Mouse (Mus musculus): ENCODE results near the gene Exosc7. TPM values are rescaled to one million over a fixed set of nuclear protein-coding genes. Genes with fewer than 3 reads are reported as not detected.
A peak's percentile ranks its signal among the peaks of the same experiment; 100 is the strongest.

Gene Exosc7
- 133 and 137 TPM in 2 replicates for polyA plus RNA-seq (2015; fragmentation: Nextera tagmentation; extraction: Ambion mirVana)

- Histone ChIP-seq H3K4me2 (replicated peaks; ENCODE audit: low read depth, low read length) (peak within 1 kb of the TSS; percentile 92), H3K27me3 (ENCODE audit: insufficient read depth, low read length) (no peaks in the 10 kb centered on the region), H3K4me3 (ENCODE audit: low read length) (peak within 1 kb of the TSS; percentile 95), H3K36me3 (ENCODE audit: insufficient read depth, low read length) (peaks cover 15% of the 10 kb centered on the region; the same call in 1 of the 2 replicates), H3K4me1 (ENCODE audit: insufficient read depth, low read length) (peaks cover 16% of the 10 kb centered on the region), H3K9ac (replicated peaks; ENCODE audit: low read length) (peak within 1 kb of the TSS; percentile 98), H3K9me3 (ENCODE audit: low read length) (no peaks in the 10 kb centered on the region), H3K27ac (ENCODE audit: low read length) (peak within 1 kb of the TSS; percentile 96)
- ATAC-seq (ENCODE audit: low FRiP score, low TSS enrichment): peak; percentile 94
- under 1% methylated on average over 78 of the region's 79 CpGs for WGBS
Observed at GRCm38 (mm10) chr9:123112805-123113521, at the start of gene Exosc7, which contains the start of gene Zdhhc3. Exosc7 (plus strand) TSS chr9:123113215. Zdhhc3 (minus strand) TSS chr9:123113205.

GRCm38 (mm10) chr9:123079149-123079548, 33.9 kb upstream of the Exosc7 start:
- Histone ChIP-seq H3K27ac (ENCODE audit: low read length) (no peak overlapping the region), H3K9ac (replicated peaks; ENCODE audit: low read length) (no peak overlapping the region), H3K9me3 (ENCODE audit: low read length) (no peaks in the 10 kb centered on the region), H3K4me2 (replicated peaks; ENCODE audit: low read depth, low read length) (no peak overlapping the region), H3K36me3 (ENCODE audit: insufficient read depth, low read length) (peaks cover 37% of the 10 kb centered on the region), H3K27me3 (ENCODE audit: insufficient read depth, low read length) (no peaks in the 10 kb centered on the region), H3K4me1 (ENCODE audit: insufficient read depth, low read length) (no peaks in the 10 kb centered on the region), H3K4me3 (ENCODE audit: low read length) (no peak overlapping the region)
- WGBS: 89% methylated on average over 5 of the region's 5 CpGs
- ATAC-seq (ENCODE audit: low FRiP score, low TSS enrichment): no peak

GRCm38 (mm10) chr9:123080355-123080754, 32.7 kb upstream of the Exosc7 start:
- Histone ChIP-seq H3K4me3 (ENCODE audit: low read length) (no peak overlapping the region), H3K27ac (ENCODE audit: low read length) (no peak overlapping the region), H3K4me2 (replicated peaks; ENCODE audit: low read depth, low read length) (no peak overlapping the region), H3K27me3 (ENCODE audit: insufficient read depth, low read length) (no peaks in the 10 kb centered on the region), H3K9me3 (ENCODE audit: low read length) (no peaks in the 10 kb centered on the region), H3K9ac (replicated peaks; ENCODE audit: low read length) (no peak overlapping the region), H3K36me3 (ENCODE audit: insufficient read depth, low read length) (peaks cover 44% of the 10 kb centered on the region), H3K4me1 (ENCODE audit: insufficient read depth, low read length) (no peaks in the 10 kb centered on the region)
- peak; percentile 35; the same call in 1 of the 2 replicates for ATAC-seq (ENCODE audit: low FRiP score, low TSS enrichment)
- 65% methylated on average over 7 of the region's 7 CpGs for WGBS

- Histone ChIP-seq H3K36me3 (ENCODE audit: insufficient read depth, low read length) (peaks cover 43% of the 10 kb centered on the region), H3K9me3 (ENCODE audit: low read length) (no peaks in the 10 kb centered on the region), H3K4me2 (replicated peaks; ENCODE audit: low read depth, low read length) (no peak overlapping the region), H3K4me3 (ENCODE audit: low read length) (no peak overlapping the region), H3K9ac (replicated peaks; ENCODE audit: low read length) (no peak overlapping the region), H3K27ac (ENCODE audit: low read length) (no peak overlapping the region), H3K27me3 (ENCODE audit: insufficient read depth, low read length) (no peaks in the 10 kb centered on the region), H3K4me1 (ENCODE audit: insufficient read depth, low read length) (no peaks in the 10 kb centered on the region)
- peak; percentile 87 for ATAC-seq (ENCODE audit: low FRiP score, low TSS enrichment)
- WGBS: 60% methylated on average over 1 of the region's 1 CpGs
Observed at GRCm38 (mm10) chr9:123080796-123081195, 32.2 kb upstream of the Exosc7 start.

DNA sequence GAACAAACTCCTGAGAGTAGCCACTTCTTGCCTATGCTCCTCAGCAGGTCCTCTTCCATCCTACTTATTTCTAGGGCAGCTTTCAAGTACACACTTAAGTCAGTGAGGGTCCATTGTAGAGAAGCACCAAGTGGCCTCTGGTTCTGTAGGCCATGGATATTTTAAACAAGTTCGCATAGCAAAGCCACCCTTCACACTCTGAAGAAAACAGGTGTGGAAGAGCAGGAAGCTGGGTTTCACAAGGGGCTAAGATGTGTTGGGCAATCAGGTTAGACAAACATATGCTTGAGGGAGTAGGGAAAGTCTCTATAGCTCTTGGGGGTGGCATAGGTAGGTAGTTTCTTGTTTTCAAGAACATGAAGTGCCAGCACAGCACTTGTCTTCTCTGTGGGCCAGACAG, 27.6 kb upstream of the Exosc7 start:
- H3K27me3 ChIP-seq (ENCODE audit: insufficient read depth, low read length): no peaks in the 10 kb centered on the region
- H3K4me3 ChIP-seq (ENCODE audit: low read length): no peak overlapping the region
- H3K27ac ChIP-seq (ENCODE audit: low read length): no peak overlapping the region
- H3K36me3 ChIP-seq (ENCODE audit: insufficient read depth, low read length): peaks cover 55% of the 10 kb centered on the region
- 81% methylated on average over 1 of the region's 1 CpGs for WGBS
- H3K4me1 ChIP-seq (ENCODE audit: insufficient read depth, low read length): no peaks in the 10 kb centered on the region
- H3K9ac ChIP-seq (replicated peaks; ENCODE audit: low read length): no peak overlapping the region
- no peak for ATAC-seq (ENCODE audit: low FRiP score, low TSS enrichment)
- no peaks in the 10 kb centered on the region for H3K9me3 ChIP-seq (ENCODE audit: low read length)
- no peak overlapping the region for H3K4me2 ChIP-seq (replicated peaks; ENCODE audit: low read depth, low read length)

- no peak for ATAC-seq (ENCODE audit: low FRiP score, low TSS enrichment)
- WGBS: 71% methylated on average over 3 of the region's 3 CpGs
- Histone ChIP-seq H3K9me3 (ENCODE audit: low read length) (no peaks in the 10 kb centered on the region), H3K27ac (ENCODE audit: low read length) (no peak overlapping the region), H3K4me1 (ENCODE audit: insufficient read depth, low read length) (no peaks in the 10 kb centered on the region), H3K27me3 (ENCODE audit: insufficient read depth, low read length) (no peaks in the 10 kb centered on the region), H3K9ac (replicated peaks; ENCODE audit: low read length) (no peak overlapping the region), H3K4me2 (replicated peaks; ENCODE audit: low read depth, low read length) (no peak overlapping the region), H3K4me3 (ENCODE audit: low read length) (no peak overlapping the region), H3K36me3 (ENCODE audit: insufficient read depth, low read length) (peaks cover 54% of the 10 kb centered on the region)
Observed at GRCm38 (mm10) chr9:123087558-123087957, 25.5 kb upstream of the Exosc7 start.

DNA sequence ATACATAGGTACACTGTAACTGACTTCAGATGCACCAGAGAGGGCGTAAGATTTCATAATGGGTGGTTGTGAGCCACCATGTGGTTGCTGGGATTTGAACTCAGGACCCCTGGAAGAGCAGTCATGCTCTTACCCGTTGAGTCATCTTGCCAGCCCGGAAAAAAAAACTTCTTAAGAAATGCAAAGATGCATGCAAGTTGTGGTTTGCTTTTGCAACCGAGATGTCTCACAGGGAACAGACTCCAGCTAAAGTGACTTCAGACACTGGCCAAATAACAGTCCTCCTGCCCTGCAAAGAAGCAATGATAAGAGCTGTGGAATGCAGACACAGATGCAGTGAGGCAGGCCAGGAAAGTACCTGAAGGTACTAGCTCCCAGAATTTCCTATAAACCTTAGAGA, 22.2 kb upstream of the Exosc7 start:
- H3K36me3 ChIP-seq (ENCODE audit: insufficient read depth, low read length): peaks cover 50% of the 10 kb centered on the region
- no peak for ATAC-seq (ENCODE audit: low FRiP score, low TSS enrichment)
- H3K4me3 ChIP-seq (ENCODE audit: low read length): no peak overlapping the region
- WGBS: 90% methylated on average over 4 of the region's 4 CpGs
- no peak overlapping the region for H3K4me2 ChIP-seq (replicated peaks; ENCODE audit: low read depth, low read length)
- no peak overlapping the region for H3K9ac ChIP-seq (replicated peaks; ENCODE audit: low read length)
- no peaks in the 10 kb centered on the region for H3K4me1 ChIP-seq (ENCODE audit: insufficient read depth, low read length)
- H3K27me3 ChIP-seq (ENCODE audit: insufficient read depth, low read length): no peaks in the 10 kb centered on the region
- H3K27ac ChIP-seq (ENCODE audit: low read length): no peak overlapping the region
- no peaks in the 10 kb centered on the region for H3K9me3 ChIP-seq (ENCODE audit: low read length)

DNA sequence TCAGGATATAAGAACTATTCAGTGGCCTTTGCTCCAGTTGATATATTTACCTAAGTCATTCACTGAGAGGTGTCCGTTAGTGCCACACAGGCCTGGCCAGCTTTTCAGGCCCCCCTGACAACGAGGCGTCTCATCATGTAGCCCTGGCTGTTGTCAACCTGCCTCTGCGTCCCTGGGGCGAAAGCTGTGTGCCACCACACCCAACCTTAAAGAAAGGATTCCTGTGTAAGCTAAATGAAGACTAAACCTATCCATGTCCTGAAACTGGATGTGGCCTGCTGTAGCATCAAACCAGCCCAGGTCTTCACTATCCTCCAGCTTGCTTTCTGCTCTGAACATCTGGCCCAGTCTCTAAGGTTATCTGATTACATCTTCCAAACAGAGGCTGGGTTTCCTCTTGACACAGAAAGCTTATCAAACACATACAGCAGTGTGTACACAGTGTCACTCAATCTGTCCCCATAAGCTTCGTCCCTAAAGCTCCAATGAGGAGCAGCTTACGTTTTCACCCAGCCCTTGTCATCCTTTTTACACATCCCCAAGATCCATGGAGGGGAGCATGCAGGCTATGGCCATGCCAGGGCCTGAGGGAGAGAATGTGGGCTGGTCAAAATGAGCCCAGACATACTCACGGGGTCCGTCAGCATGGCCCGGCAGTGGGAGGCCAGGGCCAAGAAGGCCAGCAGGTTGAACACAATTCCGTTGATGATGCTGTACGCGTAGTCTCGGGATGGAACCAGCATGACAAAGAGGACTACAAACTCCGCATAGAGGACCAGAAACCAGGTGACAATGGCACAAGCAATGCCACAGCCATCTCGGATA, 13.2 kb upstream of the Exosc7 start:
- no peaks in the 10 kb centered on the region for H3K4me1 ChIP-seq (ENCODE audit: insufficient read depth, low read length)
- no peak overlapping the region for H3K4me3 ChIP-seq (ENCODE audit: low read length)
- no peaks in the 10 kb centered on the region for H3K27me3 ChIP-seq (ENCODE audit: insufficient read depth, low read length)
- H3K4me2 ChIP-seq (replicated peaks; ENCODE audit: low read depth, low read length): no peak overlapping the region
- no peaks in the 10 kb centered on the region for H3K9me3 ChIP-seq (ENCODE audit: low read length)
- H3K9ac ChIP-seq (replicated peaks; ENCODE audit: low read length): no peak overlapping the region
- peaks cover 45% of the 10 kb centered on the region for H3K36me3 ChIP-seq (ENCODE audit: insufficient read depth, low read length)
- 93% methylated on average over 16 of the region's 16 CpGs for WGBS
- no peak overlapping the region for H3K27ac ChIP-seq (ENCODE audit: low read length)
- no peak for ATAC-seq (ENCODE audit: low FRiP score, low TSS enrichment)

DNA sequence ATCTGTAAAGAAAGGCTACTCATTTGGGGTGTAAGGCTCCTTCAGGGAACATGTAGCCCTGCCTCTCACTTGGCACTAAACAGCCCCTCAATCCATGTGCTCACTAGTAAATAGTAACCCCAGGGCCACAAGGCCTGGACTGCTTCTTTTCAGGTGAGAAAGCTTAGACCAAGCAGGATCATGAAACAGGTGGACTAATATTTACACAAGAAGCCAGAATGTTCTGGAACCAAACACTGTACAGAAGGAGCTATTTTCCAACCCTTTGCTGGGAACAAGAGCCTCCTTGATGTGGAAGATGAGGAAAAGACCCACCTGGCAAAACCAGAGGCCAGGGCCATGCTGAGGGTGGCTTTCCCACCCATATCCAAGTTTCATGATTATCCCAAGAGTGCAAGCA, 9.6 kb upstream of the Exosc7 start:
- Histone ChIP-seq H3K4me3 (ENCODE audit: low read length) (no peak overlapping the region), H3K27ac (ENCODE audit: low read length) (no peak overlapping the region), H3K36me3 (ENCODE audit: insufficient read depth, low read length) (peaks cover 26% of the 10 kb centered on the region), H3K4me2 (replicated peaks; ENCODE audit: low read depth, low read length) (no peak overlapping the region), H3K9me3 (ENCODE audit: low read length) (no peaks in the 10 kb centered on the region), H3K9ac (replicated peaks; ENCODE audit: low read length) (no peak overlapping the region), H3K4me1 (ENCODE audit: insufficient read depth, low read length) (no peaks in the 10 kb centered on the region), H3K27me3 (ENCODE audit: insufficient read depth, low read length) (no peaks in the 10 kb centered on the region)
- no peak for ATAC-seq (ENCODE audit: low FRiP score, low TSS enrichment)

DNA sequence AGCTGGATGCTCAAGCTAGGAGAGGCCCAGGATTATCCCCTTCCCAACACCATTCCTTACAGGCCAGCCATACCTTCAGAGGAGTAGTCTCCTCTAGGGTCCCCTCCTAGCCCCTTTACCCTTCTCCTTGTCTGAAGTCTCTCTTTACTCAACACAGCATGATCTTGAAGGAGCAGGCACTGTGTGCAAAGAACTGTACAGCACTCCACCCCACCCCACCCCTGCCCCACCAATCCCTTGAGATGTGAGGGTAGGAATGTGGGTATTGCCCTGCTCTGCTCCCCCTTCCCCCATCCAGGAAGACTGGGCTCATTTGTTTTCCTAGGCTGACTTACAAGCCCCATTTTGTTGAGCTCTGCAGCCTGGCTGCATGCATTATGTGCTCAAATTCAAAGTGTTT, 8.7 kb upstream of the Exosc7 start:
- Histone ChIP-seq H3K27me3 (ENCODE audit: insufficient read depth, low read length) (no peaks in the 10 kb centered on the region), H3K4me3 (ENCODE audit: low read length) (no peak overlapping the region), H3K36me3 (ENCODE audit: insufficient read depth, low read length) (peaks cover 22% of the 10 kb centered on the region), H3K9me3 (ENCODE audit: low read length) (no peaks in the 10 kb centered on the region), H3K27ac (ENCODE audit: low read length) (no peak overlapping the region), H3K4me1 (ENCODE audit: insufficient read depth, low read length) (no peaks in the 10 kb centered on the region), H3K9ac (replicated peaks; ENCODE audit: low read length) (no peak overlapping the region), H3K4me2 (replicated peaks; ENCODE audit: low read depth, low read length) (no peak overlapping the region)
- no peak for ATAC-seq (ENCODE audit: low FRiP score, low TSS enrichment)

All from kidney, embryonic 16.5 days (tissue).